Mouse (Mus musculus) heart, embryonic 16.5 days (tissue): ENCODE measurements around the gene Cblb. TPM values are rescaled to one million over a fixed set of nuclear protein-coding genes. Genes with fewer than 3 reads are reported as not detected.

ENCODE experiments used
- ATAC-seq: fragments of 200-750 bp; cut with Nextera tagmentation; replicated peaks from 2 replicates; pipeline ENCODE4 v1.8.0; 2017; ENCODE audit warnings: moderate number of reproducible peaks; ENCODE audit not compliant: insufficient read depth, low FRiP score; ENCODE audit errors: extremely low read depth
- H3K27ac ChIP-seq: fragments of 300-500 bp; sonication (generic); 2 replicates; pipeline ENCODE4 v1.5.1; 2014; ENCODE audit warnings: mild to moderate bottlenecking, low read length, control low read depth, moderate library complexity
- H3K27me3 ChIP-seq: fragments of 300-500 bp; sonication (generic); 2 replicates; pipeline ENCODE4 v1.6.1; 2014; ENCODE audit warnings: low read length, mixed read lengths; ENCODE audit not compliant: control insufficient read depth, insufficient read depth
- H3K36me3 ChIP-seq: fragments of 300-500 bp; sonication (generic); 2 replicates; pipeline ENCODE4 v1.6.1; 2014; ENCODE audit not compliant: control insufficient read depth, insufficient read depth
- H3K4me1 ChIP-seq: fragments of 300-500 bp; sonication (generic); 2 replicates; pipeline ENCODE4 v1.6.1; 2014; ENCODE audit warnings: low read length, mixed read lengths; ENCODE audit not compliant: control insufficient read depth, insufficient read depth
- H3K4me2 ChIP-seq: fragments of 300-500 bp; sonication (generic); 2 replicates; pipeline ENCODE4 v1.6.1; 2014; ENCODE audit warnings: low read depth, mild to moderate bottlenecking, control low read depth, low read length
- H3K4me3 ChIP-seq: fragments of 300-500 bp; sonication (generic); 2 replicates; pipeline ENCODE4 v1.5.1; 2014; ENCODE audit warnings: mild to moderate bottlenecking, control low read depth, low read length
- H3K9ac ChIP-seq: fragments of 300-500 bp; sonication (generic); 2 replicates; pipeline ENCODE4 v1.6.1; 2014; ENCODE audit warnings: low read length, control low read depth
- H3K9me3 ChIP-seq: fragments of 300-500 bp; sonication (generic); replicated peaks from 2 replicates; pipeline ENCODE4 v1.6.1; 2016; ENCODE audit warnings: low read length; ENCODE audit not compliant: control insufficient read depth
- WGBS: fragments of 180-500 bp; shearing (Covaris S2); extraction: QIAGEN DNeasy Blood & Tissue Kit; methylation state at CpG from one replicate; pipeline ENCODE4 v1.1.7; 2014; 5-methylcytosine and 5-hydroxymethylcytosine counted together
- polyA plus RNA-seq: library from polyadenylated mRNA; unstranded; fragments of >200 nt; fragmentation: Nextera tagmentation; extraction: Ambion mirVana; gene quantifications from 2 replicates; pipeline ENCODE4 v1.2.1, GENCODE M21; 2015

Gene Cblb
- polyA plus RNA-seq, 1 experiment from 2014 or later = 12.0 TPM

- ATAC-seq = no peak
- no peak overlapping the region for H3K4me2 ChIP-seq
- peaks cover 26% of the 10 kb centered on the region for H3K4me1 ChIP-seq
- H3K27me3 ChIP-seq = no peaks in the 10 kb centered on the region
- H3K27ac ChIP-seq = no peak overlapping the region
- peaks cover 20% of the 10 kb centered on the region for H3K36me3 ChIP-seq
- no peak overlapping the region for H3K9ac ChIP-seq
- WGBS = 90% methylated on average over 7 of the region's 7 CpGs
- no peak overlapping the region for H3K4me3 ChIP-seq
- no peaks in the 10 kb centered on the region for H3K9me3 ChIP-seq
Observed at GRCm38 (mm10) chr16:52044518-52044917, 13.5 kb downstream of the Cblb start.

GRCm38 (mm10) chr16:52044985-52045384 is 14.0 kb downstream of the Cblb start:
- Histone ChIP-seq H3K27me3 (no peaks in the 10 kb centered on the region), H3K9ac (no peak overlapping the region), H3K4me1 (peaks cover 26% of the 10 kb centered on the region), H3K4me2 (no peak overlapping the region), H3K27ac (no peak overlapping the region), H3K36me3 (peaks cover 20% of the 10 kb centered on the region), H3K9me3 (no peaks in the 10 kb centered on the region), H3K4me3 (no peak overlapping the region)
- ATAC-seq = no peak
- WGBS = 77% methylated on average over 4 of the region's 4 CpGs

DNA sequence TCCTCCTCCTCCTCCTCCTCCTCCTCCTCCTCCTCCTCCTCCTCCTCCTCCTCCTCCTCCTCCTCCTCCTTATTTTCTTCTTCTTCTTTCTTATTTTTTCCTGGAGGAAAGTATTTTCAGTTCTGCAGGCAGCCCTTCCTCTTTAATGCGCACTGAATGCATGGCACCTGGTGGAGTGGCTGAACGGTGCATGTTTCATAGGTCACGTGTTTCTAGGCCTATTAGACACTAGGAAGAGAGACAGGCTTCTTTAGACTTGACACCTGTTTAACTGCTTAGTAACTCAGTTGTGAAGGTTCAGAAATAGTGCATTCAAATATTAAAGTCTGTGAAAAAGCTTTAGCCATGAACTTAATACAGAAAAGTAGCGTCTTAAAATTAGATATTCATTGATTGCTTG is 15.4 kb downstream of the Cblb start:
- no peaks in the 10 kb centered on the region for H3K27me3 ChIP-seq
- no peak for ATAC-seq
- WGBS = 90% methylated on average over 4 of the region's 4 CpGs
- H3K4me1 ChIP-seq = peaks cover 17% of the 10 kb centered on the region
- H3K9me3 ChIP-seq = no peaks in the 10 kb centered on the region
- H3K9ac ChIP-seq = no peak overlapping the region
- no peak overlapping the region for H3K4me2 ChIP-seq
- no peak overlapping the region for H3K4me3 ChIP-seq
- H3K27ac ChIP-seq = no peak overlapping the region
- H3K36me3 ChIP-seq = peaks cover 24% of the 10 kb centered on the region

DNA sequence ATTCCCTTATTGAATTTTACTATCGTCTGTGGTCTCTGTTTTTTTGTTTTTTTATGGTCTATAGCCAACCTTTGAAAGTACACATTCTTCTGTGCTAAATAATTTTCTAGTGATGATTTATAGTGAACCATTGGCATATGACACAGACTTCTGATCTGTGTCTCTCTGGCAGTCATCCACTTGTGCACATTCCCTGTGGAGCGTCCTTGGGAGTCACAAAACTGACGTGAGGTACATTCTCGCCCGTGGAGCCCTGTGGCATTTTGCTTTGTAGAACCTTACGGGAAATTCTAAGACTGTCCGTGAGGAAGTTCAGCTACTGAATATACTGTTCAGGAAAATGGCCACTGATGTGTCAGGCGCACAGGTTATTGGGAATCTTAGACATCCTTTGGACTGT is 20.1 kb downstream of the Cblb start:
- Histone ChIP-seq H3K4me2 (no peak overlapping the region), H3K4me3 (no peak overlapping the region), H3K9me3 (no peaks in the 10 kb centered on the region), H3K27me3 (no peaks in the 10 kb centered on the region), H3K9ac (no peak overlapping the region), H3K4me1 (peaks cover 36% of the 10 kb centered on the region), H3K27ac (no peak overlapping the region), H3K36me3 (peaks cover 25% of the 10 kb centered on the region)
- no peak for ATAC-seq
- 80% methylated on average over 8 of the region's 8 CpGs for WGBS

GRCm38 (mm10) chr16:52052734-52053133 is 21.7 kb downstream of the Cblb start:
- WGBS = 59% methylated on average over 5 of the region's 5 CpGs
- Histone ChIP-seq H3K27ac (no peak overlapping the region; the same call in 1 of the 2 replicates), H3K4me3 (no peak overlapping the region), H3K27me3 (no peaks in the 10 kb centered on the region), H3K9me3 (no peaks in the 10 kb centered on the region), H3K4me1 (peaks cover 45% of the 10 kb centered on the region), H3K4me2 (no peak overlapping the region), H3K36me3 (peaks cover 21% of the 10 kb centered on the region), H3K9ac (no peak overlapping the region)
- no peak for ATAC-seq

GRCm38 (mm10) chr16:52055236-52055635 is 24.2 kb downstream of the Cblb start:
- no peaks in the 10 kb centered on the region for H3K9me3 ChIP-seq
- WGBS = 83% methylated on average over 3 of the region's 3 CpGs
- H3K27ac ChIP-seq = no peak overlapping the region
- no peak overlapping the region for H3K9ac ChIP-seq
- 0 out of 2 replicates have a peak, but pooled peaks cover 7% of the 10 kb centered on the region for H3K36me3 ChIP-seq
- no peak overlapping the region for H3K4me3 ChIP-seq
- peaks cover 50% of the 10 kb centered on the region for H3K4me1 ChIP-seq
- no peak overlapping the region for H3K4me2 ChIP-seq
- H3K27me3 ChIP-seq = no peaks in the 10 kb centered on the region
- ATAC-seq = no peak

GRCm38 (mm10) chr16:52056164-52056563 is 25.1 kb downstream of the Cblb start:
- Histone ChIP-seq H3K4me1 (peaks cover 58% of the 10 kb centered on the region), H3K9me3 (no peaks in the 10 kb centered on the region), H3K27ac (peak overlapping the region; percentile 64; the same call in 1 of the 2 replicates), H3K4me2 (peak overlapping the region; percentile 30), H3K4me3 (no peak overlapping the region), H3K9ac (peak overlapping the region; percentile 38; the same call in 1 of the 2 replicates), H3K27me3 (no peaks in the 10 kb centered on the region), H3K36me3 (0 out of 2 replicates have a peak, but pooled peaks cover 6% of the 10 kb centered on the region)
- WGBS = 46% methylated on average over 4 of the region's 4 CpGs
- no peak for ATAC-seq

- Histone ChIP-seq H3K9ac (no peak overlapping the region), H3K4me1 (peaks cover 67% of the 10 kb centered on the region), H3K9me3 (no peaks in the 10 kb centered on the region), H3K4me3 (no peak overlapping the region), H3K36me3 (0 out of 2 replicates have a peak, but pooled peaks cover 3% of the 10 kb centered on the region), H3K4me2 (no peak overlapping the region), H3K27me3 (no peaks in the 10 kb centered on the region), H3K27ac (peak overlapping the region; percentile 42)
- ATAC-seq = no peak
- 83% methylated on average over 2 of the region's 2 CpGs for WGBS
Observed at GRCm38 (mm10) chr16:52057335-52057734, 26.3 kb downstream of the Cblb start.

GRCm38 (mm10) chr16:52059535-52059934 is 28.5 kb downstream of the Cblb start:
- Histone ChIP-seq H3K9ac (peak overlapping the region; percentile 33; the same call in 1 of the 2 replicates), H3K4me3 (no peak overlapping the region), H3K27ac (peak overlapping the region; percentile 69), H3K36me3 (0 out of 2 replicates have a peak, but pooled peaks cover 3% of the 10 kb centered on the region), H3K9me3 (no peaks in the 10 kb centered on the region), H3K4me2 (0 out of 2 replicates have a peak overlapping the region, but pooled peaks have one; percentile 13), H3K4me1 (peaks cover 68% of the 10 kb centered on the region), H3K27me3 (no peaks in the 10 kb centered on the region)
- no peak for ATAC-seq
- 40% methylated on average over 4 of the region's 4 CpGs for WGBS
